Mouse (Mus musculus) E14TG2a.4 (cell line): ENCODE measurements around the gene Myog.

Experiments used
- CTCF ChIP-seq: conservative IDR thresholded peaks from 2 replicates; pipeline ENCODE4 v1.5.1; 2014; ENCODE audit warnings: low read length
- NANOG ChIP-seq: IDR thresholded peaks from 2 replicates; pipeline ENCODE4 v1.6.1; 2014; ENCODE audit warnings: borderline replicate concordance, low read length, mixed read lengths
- POU5F1 ChIP-seq: IDR thresholded peaks from 2 replicates; pipeline ENCODE4 v1.6.1; 2014; ENCODE audit warnings: low read length, borderline replicate concordance

- TF ChIP-seq CTCF (no peak), NANOG (no peak), POU5F1 (no peak)
Measured at GRCm38 (mm10) chr1:134241298-134241697, 48.5 kb upstream of the Myog start.
